Mouse (Mus musculus) brown adipose tissue, adult 24 weeks (tissue): Measurements from ENCODE around the gene Gm14308. TPM values are rescaled to one million over a fixed set of nuclear protein-coding genes. Genes with fewer than 3 reads are reported as not detected.
"Not testable (repeated sequence)": the region's sequence is repeated elsewhere in the genome, so short reads cannot be mapped to it uniquely, and the experiment has no call there.

Experiments used
- H3K27ac ChIP-seq: fragments of 200-500 bp; replicated peaks from 2 replicates; pipeline ENCODE4 v1.5.1; 2012; ENCODE audit warnings: low read depth, mild to moderate bottlenecking, low read length
- H3K4me1 ChIP-seq: fragments of 200-500 bp; 2 replicates; pipeline ENCODE4 v1.6.1; 2012; ENCODE audit warnings: low read length, mixed read lengths; ENCODE audit not compliant: control insufficient read depth, insufficient read depth, insufficient read length
- H3K4me3 ChIP-seq: fragments of 200-500 bp; 2 replicates; pipeline ENCODE4 v1.5.1; 2012; ENCODE audit warnings: low read depth, mild to moderate bottlenecking, low read length, moderate library complexity; ENCODE audit not compliant: insufficient read depth
- polyA plus RNA-seq: library from polyadenylated mRNA; stranded (reverse); fragments of >200 nt; gene quantifications from 2 replicates; pipeline ENCODE4 v1.2.4, GENCODE M21; 2012; ENCODE audit not compliant: missing spikeins, insufficient read depth, insufficient read length

The Gm14308 gene
- polyA plus RNA-seq = not detected in 2 replicates

DNA sequence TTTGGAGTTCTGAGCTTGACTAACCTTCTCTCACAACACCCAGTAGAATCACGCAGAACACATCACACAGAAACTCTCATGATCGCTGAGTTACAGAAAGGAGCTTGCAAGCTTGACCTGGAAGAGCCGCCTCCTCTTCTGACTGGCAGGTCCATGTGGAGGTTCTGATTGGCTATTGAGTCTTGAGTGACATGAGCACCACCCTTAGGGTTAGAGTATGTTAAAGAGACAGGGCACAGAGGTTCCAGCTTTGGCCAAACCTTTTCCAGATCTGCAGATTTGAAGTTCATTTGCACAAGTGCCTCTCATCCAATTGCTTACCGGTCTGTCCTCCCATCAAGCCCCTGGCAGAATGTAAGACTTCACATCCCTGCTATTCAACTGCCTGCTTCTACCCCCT, at the start of gene Gm14308:
Gm14308 (minus strand) TSS at position 101 of the 400 bp plus-strand sequence.
- H3K27ac ChIP-seq, H3K4me3 ChIP-seq, H3K4me1 ChIP-seq: not testable (repeated sequence)

GRCm38 (mm10) chr2:176670222-176670621, 34.1 kb upstream of the Gm14308 start, which contains the start of gene Zfp973:
Zfp973 (plus strand) TSS chr2:176670522.
- not testable (repeated sequence) for H3K4me1 ChIP-seq, H3K27ac ChIP-seq, H3K4me3 ChIP-seq

Other genes starting within 250 kb of the Gm14308 start
- 7.7 and 16.1 TPM in 2 replicates for gene Gm14435, start 212.8 kb downstream of the Gm14308 start, polyA plus RNA-seq
- 33.1 and 45.0 TPM in 2 replicates for gene Gm14434, start 149.6 kb downstream of the Gm14308 start, polyA plus RNA-seq
- 2.9 TPM in 1 of 2 replicates, not detected in the other for gene Zfp967, start 115.3 kb downstream of the Gm14308 start, polyA plus RNA-seq
- gene Zfp973, start 34.2 kb upstream of the Gm14308 start, polyA plus RNA-seq = 18.2 and 21.0 TPM in 2 replicates
- gene Gm14305, start 72.0 kb upstream of the Gm14308 start, polyA plus RNA-seq = 6.9 and 14.3 TPM in 2 replicates
- 11.8 and 14.9 TPM in 2 replicates for gene Gm14295, start 162.3 kb upstream of the Gm14308 start, polyA plus RNA-seq
- not detected in 2 replicates for gene Gm14408, start 194.8 kb upstream of the Gm14308 start, polyA plus RNA-seq